Mouse (Mus musculus) cerebellum, adult 9-10 months (tissue): ENCODE results near the gene Npas3.

ENCODE experiments used
- DNase-seq: peaks from one replicate; pipeline ENCODE4 v3.0.0; 2022

Npas3 gene

GRCm38 (mm10) chr12:53881684-53882083 is 633.2 kb downstream of the Npas3 start:
- DNase-seq = no peak

- no peak for DNase-seq
These were observed 634.4 kb downstream of the Npas3 start for GRCm38 (mm10) chr12:53882863-53883262.

DNA sequence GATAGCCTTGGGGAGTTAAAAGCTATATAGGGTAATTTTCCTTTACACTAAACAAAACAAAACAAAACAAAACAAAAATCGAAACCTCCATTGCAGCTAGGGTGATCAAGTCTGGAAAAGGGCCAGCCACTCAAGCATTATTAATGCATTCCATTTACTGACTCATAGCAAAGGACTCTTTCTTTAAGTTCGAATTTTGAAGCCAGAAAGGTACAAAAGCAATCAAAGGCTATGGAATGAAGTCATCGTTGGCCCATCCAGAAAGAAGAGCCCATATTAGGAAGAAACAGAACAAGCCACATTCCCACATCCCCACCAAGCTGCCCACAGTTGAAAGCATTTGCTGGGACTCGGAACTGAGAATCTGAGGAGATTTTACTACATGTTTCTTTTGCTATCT is 640.1 kb downstream of the Npas3 start:
- no peak for DNase-seq

DNA sequence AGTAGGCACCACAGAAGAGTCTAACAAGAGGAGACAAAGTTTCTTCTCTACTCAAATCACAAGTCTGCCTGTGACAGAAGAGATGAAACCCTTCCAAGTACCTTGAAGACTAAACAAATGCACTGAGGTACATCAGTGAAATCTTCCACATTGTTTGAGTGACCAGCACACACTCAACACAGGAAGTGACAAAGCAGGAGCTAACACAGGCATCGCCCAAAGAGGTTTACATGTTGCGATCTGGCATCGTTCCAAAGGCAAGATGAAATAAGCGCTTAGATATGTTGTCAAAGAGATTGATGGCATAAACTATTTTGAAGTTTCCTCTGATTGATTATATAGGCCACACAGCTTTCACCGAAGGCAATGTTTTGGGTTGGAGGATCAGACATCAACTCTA is 647.4 kb downstream of the Npas3 start:
- no peak for DNase-seq

GRCm38 (mm10) chr12:53908761-53909160 is 660.3 kb downstream of the Npas3 start:
- no peak for DNase-seq

DNA sequence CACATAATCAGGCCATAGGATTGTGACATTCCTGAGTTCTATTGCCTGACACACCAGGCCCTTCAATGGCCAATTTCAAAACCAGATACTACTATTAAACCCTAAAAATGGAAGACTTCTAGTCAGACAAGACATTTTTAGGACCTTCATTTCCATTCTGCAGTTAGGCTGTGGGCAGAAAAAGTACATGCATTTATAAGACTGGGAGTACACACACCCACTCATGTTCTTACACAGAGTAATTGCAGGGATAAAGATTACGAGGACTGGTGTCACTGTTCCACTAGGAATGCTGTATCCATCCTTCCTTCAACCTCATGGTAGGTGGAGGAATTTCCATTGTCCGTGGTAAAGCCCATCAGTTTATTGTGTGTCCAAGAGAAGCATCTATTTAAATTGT is 661.7 kb downstream of the Npas3 start:
- no peak for DNase-seq

GRCm38 (mm10) chr12:53922153-53922552 is 673.7 kb downstream of the Npas3 start:
- no peak for DNase-seq

- DNase-seq = no peak
These were observed 700.3 kb downstream of the Npas3 start for GRCm38 (mm10) chr12:53948826-53949225.

DNA sequence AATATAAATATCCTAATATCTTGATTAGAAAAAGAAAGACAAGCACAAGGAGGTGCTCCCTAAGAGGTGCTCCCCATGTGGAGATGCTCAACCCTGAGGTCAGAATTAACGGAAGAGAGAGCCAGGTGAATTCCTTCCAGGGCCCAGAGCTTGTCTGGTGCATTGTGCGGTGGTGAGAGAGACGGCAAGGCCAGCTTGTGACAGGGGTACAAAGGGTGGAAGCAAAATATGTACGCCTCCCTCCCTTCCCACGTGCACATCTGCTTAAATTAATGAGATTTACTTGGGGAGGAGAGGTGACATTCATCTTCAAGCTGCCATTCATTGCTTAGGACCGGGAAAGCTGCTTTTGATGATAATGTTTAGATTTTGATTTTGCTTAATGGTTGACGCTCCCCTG is 713.5 kb downstream of the Npas3 start:
- DNase-seq = no peak

DNA sequence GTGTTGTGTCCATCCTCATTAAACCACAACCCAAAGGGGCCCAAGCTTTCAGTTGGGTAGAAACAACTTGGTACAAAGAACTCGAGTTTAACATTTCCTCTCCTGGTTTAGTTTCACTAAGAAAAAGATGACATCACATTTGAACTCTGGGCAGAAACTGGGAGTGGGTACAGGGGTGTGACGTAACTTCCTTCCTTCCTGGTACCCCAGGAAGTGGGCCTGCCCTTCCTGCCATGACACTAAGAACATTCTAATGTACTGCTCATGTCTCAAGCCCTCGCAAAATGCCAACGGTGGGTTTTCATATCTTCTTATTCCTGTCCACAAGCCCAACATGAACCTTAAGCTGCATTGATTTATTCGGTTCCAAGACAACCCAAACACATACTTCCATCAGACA is 715.1 kb downstream of the Npas3 start:
- DNase-seq = no peak

- no peak for DNase-seq
These were observed 721.1 kb downstream of the Npas3 start for GRCm38 (mm10) chr12:53969378-53970174.

DNA sequence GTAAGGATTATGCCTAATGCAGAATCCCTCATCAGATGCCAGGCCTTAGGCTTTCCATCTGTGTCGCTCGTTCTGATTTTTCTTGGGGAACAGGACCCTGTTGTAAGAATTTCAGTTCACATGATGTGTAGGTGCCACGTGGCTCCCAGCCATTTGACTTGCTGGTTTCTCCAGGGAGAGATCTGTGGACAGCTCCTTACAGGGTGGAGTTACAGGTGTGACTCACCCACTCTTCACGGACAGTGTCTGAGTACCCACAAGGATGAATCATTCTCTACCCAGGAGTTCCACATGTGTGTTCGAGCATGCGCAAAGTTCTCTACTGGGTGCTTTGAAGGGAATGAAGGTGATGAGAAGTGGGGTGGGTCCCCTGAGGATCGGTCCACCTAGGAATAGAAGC is 722.2 kb downstream of the Npas3 start:
- no peak for DNase-seq

- no peak for DNase-seq
These were observed 724.9 kb downstream of the Npas3 start for GRCm38 (mm10) chr12:53973414-53973813.

- DNase-seq = peak; percentile 39
These were observed 733.4 kb downstream of the Npas3 start for GRCm38 (mm10) chr12:53981575-53982507.

DNA sequence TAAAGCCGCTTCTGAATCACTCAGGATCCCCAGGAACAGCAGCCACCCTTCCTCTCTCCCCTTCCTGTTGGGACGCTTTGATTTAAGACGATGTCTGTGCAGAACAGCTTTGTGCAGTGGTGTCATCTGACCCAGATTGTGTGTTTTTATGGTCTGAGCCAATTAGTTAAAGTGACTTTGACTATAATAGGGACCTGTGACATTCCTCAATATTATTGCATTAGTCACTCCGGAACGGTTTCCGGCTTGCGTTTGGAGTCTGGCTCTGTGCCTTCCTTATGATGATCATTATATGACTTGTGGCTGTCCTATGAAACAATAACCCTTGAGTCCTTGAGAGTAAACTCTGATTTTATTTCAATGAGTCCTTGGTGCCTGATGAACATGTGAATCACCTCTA is 735.5 kb downstream of the Npas3 start:
- DNase-seq = no peak

GRCm38 (mm10) chr12:53985851-53986842 is 737.7 kb downstream of the Npas3 start:
- DNase-seq = no peak

- DNase-seq = no peak
These were observed 743.9 kb downstream of the Npas3 start for GRCm38 (mm10) chr12:53992411-53992810.

DNA sequence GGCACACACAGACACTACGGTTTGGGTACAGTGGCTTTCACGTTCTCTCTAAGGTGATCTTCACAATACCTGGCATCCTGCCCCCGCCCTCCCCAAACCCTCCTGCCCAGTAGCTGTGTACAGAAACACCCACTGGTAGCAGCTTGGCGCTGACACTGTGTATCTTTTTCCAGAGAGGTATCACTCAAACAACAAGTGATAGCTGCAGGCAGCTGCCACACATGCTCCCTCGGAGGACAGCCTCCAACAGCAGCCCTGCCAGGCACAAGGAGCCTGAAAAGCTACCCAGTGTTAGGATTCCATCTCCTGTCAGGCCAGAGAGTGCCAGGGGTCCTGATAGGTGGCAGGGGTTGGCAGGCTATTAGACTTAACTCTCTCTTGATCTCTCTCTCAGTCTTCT is 747.2 kb downstream of the Npas3 start:
- no peak for DNase-seq

DNA sequence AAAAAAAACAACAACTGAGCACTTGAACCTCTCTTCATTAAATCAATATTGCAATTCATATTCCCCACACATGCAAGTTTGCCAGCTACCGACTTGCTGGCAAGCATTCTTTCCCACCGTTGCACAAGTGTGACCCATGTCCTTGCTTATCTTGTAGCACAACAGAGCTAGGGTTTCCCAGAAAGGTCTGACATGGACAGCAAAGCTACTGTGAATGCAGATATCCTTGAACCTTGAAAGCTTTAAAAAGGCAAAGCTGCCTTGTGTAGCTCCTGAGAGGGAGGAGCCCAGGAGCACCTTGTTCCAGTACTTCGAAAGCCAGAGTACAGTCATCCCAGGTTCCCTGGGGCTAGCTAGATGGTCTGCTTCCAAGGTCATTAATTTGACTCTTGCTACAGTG is 748.7 kb downstream of the Npas3 start:
- DNase-seq = no peak

GRCm38 (mm10) chr12:53999647-54000637 is 751.5 kb downstream of the Npas3 start:
- DNase-seq = no peak

DNA sequence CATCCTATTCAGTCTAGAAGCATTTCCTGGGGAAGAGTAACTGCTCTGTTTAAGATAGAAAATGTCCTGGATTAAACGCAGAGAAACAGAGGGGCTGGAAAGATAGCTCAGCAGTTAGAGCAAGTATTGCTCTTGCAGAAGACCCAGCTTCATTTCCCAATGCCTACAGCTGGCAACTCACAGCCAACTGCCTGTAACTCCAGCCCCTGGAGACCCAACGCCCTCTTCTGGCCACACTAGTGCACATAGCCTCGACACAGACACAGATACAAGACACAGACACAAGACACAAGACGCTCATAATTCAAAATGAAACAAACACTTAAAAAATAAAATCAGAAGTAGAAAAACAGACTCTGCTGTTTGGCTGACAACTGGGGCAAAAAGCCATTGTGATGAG is 754.0 kb downstream of the Npas3 start:
- DNase-seq = no peak
